Mouse (Mus musculus): Measurements from ENCODE around the gene Slc17a7. TPM values are rescaled to one million over a fixed set of nuclear protein-coding genes. Genes with fewer than 3 reads are reported as not detected.
"Not testable (repeated sequence)": the region's sequence is repeated elsewhere in the genome, so short reads cannot be mapped to it uniquely, and the experiment has no call there.

Slc17a7 gene
- polyA plus RNA-seq, 1 experiment from 2014 or later = 0.19 TPM

DNA sequence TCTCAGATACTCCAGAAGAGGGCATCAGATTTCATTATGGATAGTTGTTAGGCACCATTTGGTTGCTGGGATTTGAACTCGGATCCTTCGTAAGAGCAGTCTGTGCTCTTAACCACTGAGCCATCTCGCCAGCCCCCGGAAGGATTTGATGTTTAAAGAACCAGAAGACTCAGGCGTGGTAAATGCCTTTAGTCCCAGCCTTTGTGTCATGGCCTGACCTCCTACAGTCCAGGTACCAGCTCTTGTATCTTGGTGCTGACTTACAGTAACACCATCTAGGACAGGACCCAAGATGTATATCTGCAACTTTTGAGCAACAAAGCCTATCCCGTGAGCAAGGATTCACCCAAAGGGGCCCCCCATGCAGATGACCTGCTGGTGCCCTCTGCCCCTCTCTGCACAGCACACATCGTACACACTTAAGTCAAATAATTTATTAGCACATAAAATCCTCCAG, 38.6 kb upstream of the Slc17a7 start:
- DNase-seq (ENCODE audit: low read depth, low spot score) (no peak), ATAC-seq (no peak)
- POLR2A ChIA-PET = interaction anchor here (1.2 kb wide), 1 partner anchor 50 kb away, joined by 3 read pairs; no protein-coding TSS in a partner anchor
- TF ChIP-seq CTCF (IDR thresholded peaks at IDR 0.05) = no peak
- in situ Hi-C loops (cut with MboI; ENCODE audit: low pct_unique_long_range_greater_than_20kb) = no loop called here
- CTCF ChIA-PET = no interaction called here
- no peaks in the 10 kb centered on the region for H3K27me3 ChIP-seq

- ATAC-seq; H3K27me3 ChIP-seq; CTCF ChIA-PET; POLR2A ChIA-PET; in situ Hi-C loops (cut with MboI; ENCODE audit: low pct_unique_long_range_greater_than_20kb); DNase-seq (ENCODE audit: low read depth, low spot score): not testable (repeated sequence)
Measured at GRCm38 (mm10) chr7:45125649-45126048, 38.1 kb upstream of the Slc17a7 start.

GRCm38 (mm10) chr7:45126147-45126843, 37.5 kb upstream of the Slc17a7 start:
- DNase-seq (ENCODE audit: low read depth, low spot score) (no peak), ATAC-seq (no peak)
- in situ Hi-C loops (cut with MboI; ENCODE audit: low pct_unique_long_range_greater_than_20kb) = no loop called here
- TF ChIP-seq CTCF (IDR thresholded peaks at IDR 0.05) = no peak
- H3K27me3 ChIP-seq = no peaks in the 10 kb centered on the region
- POLR2A ChIA-PET = no interaction called here
- CTCF ChIA-PET = no interaction called here

GRCm38 (mm10) chr7:45126844-45127699, 36.7 kb upstream of the Slc17a7 start:
- ChIA-PET POLR2A (interaction anchor here (0.6 kb wide), 2 partner anchors 23 to 39 kb away, joined by 3 to 4 read pairs; no protein-coding TSS in a partner anchor), CTCF (interaction anchor here (1.0 to 1.3 kb wide), 3 partner anchors 9 to 58 kb away, joined by 3 read pairs; partner anchors contain the start of gene Aldh16a1)
- in situ Hi-C loops (cut with MboI; ENCODE audit: low pct_unique_long_range_greater_than_20kb) = no loop called here

DNA sequence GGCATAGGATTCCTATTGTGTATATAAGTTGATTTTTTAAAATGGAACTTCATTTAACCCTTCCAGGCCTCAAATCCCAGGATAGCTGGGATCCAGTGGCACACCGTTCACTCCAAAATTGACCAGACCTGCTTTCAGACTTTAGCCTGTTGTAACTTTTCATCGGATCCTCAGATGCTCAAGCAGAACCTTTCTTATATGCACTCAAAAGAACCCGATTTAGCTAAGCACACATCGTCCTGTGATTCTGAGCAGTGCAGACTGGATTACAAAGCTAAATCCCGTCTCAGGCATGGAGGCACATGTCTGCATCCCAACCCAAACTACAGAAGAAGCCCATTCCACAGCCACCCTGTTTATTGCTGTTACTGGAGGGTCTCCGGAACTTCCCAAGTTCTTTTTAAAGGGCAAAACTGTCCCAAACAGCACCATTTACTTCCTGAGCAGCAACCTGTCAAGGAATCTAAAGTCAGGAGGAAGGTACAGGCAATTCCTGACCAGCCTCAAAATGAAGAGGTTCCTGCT, 36.0 kb upstream of the Slc17a7 start:
- CTCF ChIA-PET = interaction anchor here (1.0 to 1.3 kb wide), 3 partner anchors 10 to 59 kb away, joined by 3 read pairs; partner anchors contain the start of gene Aldh16a1
- in situ Hi-C loops (cut with MboI; ENCODE audit: low pct_unique_long_range_greater_than_20kb) = no loop called here
- no peaks in the 10 kb centered on the region for H3K27me3 ChIP-seq
- TF ChIP-seq CTCF (IDR thresholded peaks at IDR 0.05) = no peak
- POLR2A ChIA-PET = interaction anchor here (0.6 kb wide), 2 partner anchors 22 to 39 kb away, joined by 3 to 4 read pairs; no protein-coding TSS in a partner anchor
- ATAC-seq (no peak), DNase-seq (ENCODE audit: low read depth, low spot score) (no peak)

More at GRCm38 (mm10) chr7:45126844-45127699, 36.7 kb upstream of the Slc17a7 start:
- no peaks in the 10 kb centered on the region for H3K27me3 ChIP-seq
- no peak for TF ChIP-seq CTCF (IDR thresholded peaks at IDR 0.05)
- ATAC-seq (no peak), DNase-seq (ENCODE audit: low read depth, low spot score) (no peak)

- H3K27me3 ChIP-seq = no peaks in the 10 kb centered on the region
- DNase-seq (ENCODE audit: low read depth, low spot score) (peak; percentile 95), ATAC-seq (peak; percentile 77)
- CTCF ChIA-PET = interaction anchor here (1.6 kb wide), 1 partner anchor 44 kb away, joined by 3 read pairs; no protein-coding TSS in a partner anchor
- POLR2A ChIA-PET = no interaction called here
- in situ Hi-C loops (cut with MboI; ENCODE audit: low pct_unique_long_range_greater_than_20kb) = no loop called here
- no peak for TF ChIP-seq CTCF (IDR thresholded peaks at IDR 0.05)
Measured at GRCm38 (mm10) chr7:45128624-45129246, 35.0 kb upstream of the Slc17a7 start, which contains the start of gene Rpl13a. TSS of gene Rpl13a (minus strand) at chr7:45128761.

GRCm38 (mm10) chr7:45129318-45129717, 34.4 kb upstream of the Slc17a7 start:
- ATAC-seq = no peak
- DNase-seq (ENCODE audit: low read depth, low spot score) = no peak
- no peaks in the 10 kb centered on the region for H3K27me3 ChIP-seq
- TF ChIP-seq CTCF (IDR thresholded peaks at IDR 0.05) = no peak
- CTCF ChIA-PET = interaction anchor here (1.6 kb wide), 1 partner anchor 45 kb away, joined by 3 read pairs; no protein-coding TSS in a partner anchor
- POLR2A ChIA-PET = no interaction called here
- in situ Hi-C loops (cut with MboI; ENCODE audit: low pct_unique_long_range_greater_than_20kb) = no loop called here

GRCm38 (mm10) chr7:45129776-45130512, 33.8 kb upstream of the Slc17a7 start:
- CTCF ChIA-PET = interaction anchor here (0.7 to 1.6 kb wide), 2 partner anchors 45 to 163 kb away, joined by 3 read pairs; no protein-coding TSS in a partner anchor
- POLR2A ChIA-PET = interaction anchor here (0.6 kb wide), 1 partner anchor 28 kb away, joined by 4 read pairs; no protein-coding TSS in a partner anchor
- DNase-seq (ENCODE audit: low read depth, low spot score) (no peak), ATAC-seq (no peak)
- in situ Hi-C loops (cut with MboI; ENCODE audit: low pct_unique_long_range_greater_than_20kb) = no loop called here
- no peaks in the 10 kb centered on the region for H3K27me3 ChIP-seq
- TF ChIP-seq CTCF (IDR thresholded peaks at IDR 0.05) = no peak

GRCm38 (mm10) chr7:45131850-45132249, 31.9 kb upstream of the Slc17a7 start:
- no peak for TF ChIP-seq CTCF (IDR thresholded peaks at IDR 0.05)
- ATAC-seq = no peak
- ChIA-PET CTCF (interaction anchor here (1.0 kb wide), 1 partner anchor 11 kb away, joined by 3 read pairs; no protein-coding TSS in a partner anchor), POLR2A (no interaction called here)
- in situ Hi-C loops (cut with MboI; ENCODE audit: low pct_unique_long_range_greater_than_20kb) = no loop called here
- DNase-seq (ENCODE audit: low read depth, low spot score) = no peak
- H3K27me3 ChIP-seq = no peaks in the 10 kb centered on the region

All from Patski (cell line).